Mouse (Mus musculus) gastrocnemius, postnatal 10 days (tissue): ENCODE data around the gene Lars2. TPM values are rescaled to one million over a fixed set of nuclear protein-coding genes. Genes with fewer than 3 reads are reported as not detected.
"Not testable (repeated sequence)": the region's sequence is repeated elsewhere in the genome, so short reads cannot be mapped to it uniquely, and the experiment has no call there.

ENCODE experiments used
- DNase-seq: peaks from one replicate; pipeline ENCODE4 v3.0.0; 2021; ENCODE audit warnings: mixed read lengths
- long read RNA-seq, 2 experiments: library from polyadenylated mRNA; stranded (forward); transcript quantifications; one replicate each; pipeline ENCODE4 v2.0.0; 2021
- total RNA-seq, 2 experiments: library from RNA; stranded (reverse); gene quantifications; 2 replicates each; pipeline ENCODE4 v1.2.3; 2021

Gene Lars2
- 100 to 1,000 TPM in 1 of 2 experiments, 10 to 100 TPM in 1; 42.8 to 125 TPM for total RNA-seq
- long read RNA-seq, experiment 1, transcript Lars2-201 (21 exons, 3,894 nt), result major isoform, 21 of 27 reads
- long read RNA-seq, experiment 1, partial matches to known transcripts, result 3 of 27 reads
- long read RNA-seq, experiment 1, other reads (novel, unspliced or antisense), result 2 of 27 reads
- long read RNA-seq, experiment 2, transcript Lars2-201 (21 exons, 3,894 nt), result major isoform, 13 of 16 reads
- long read RNA-seq, experiment 2, partial matches to known transcripts, result 3 of 16 reads
- long read RNA-seq, experiment 2, other reads (novel, unspliced or antisense), result 0 of 16 reads

- peak; percentile 92 for DNase-seq
Measured at GRCm38 (mm10) chr9:123366708-123367385, at the start of gene Lars2. Lars2 (plus strand) TSS chr9:123366927.

- no peak for DNase-seq
Measured at GRCm38 (mm10) chr9:123326106-123326505, 40.6 kb upstream of the Lars2 start.

DNA sequence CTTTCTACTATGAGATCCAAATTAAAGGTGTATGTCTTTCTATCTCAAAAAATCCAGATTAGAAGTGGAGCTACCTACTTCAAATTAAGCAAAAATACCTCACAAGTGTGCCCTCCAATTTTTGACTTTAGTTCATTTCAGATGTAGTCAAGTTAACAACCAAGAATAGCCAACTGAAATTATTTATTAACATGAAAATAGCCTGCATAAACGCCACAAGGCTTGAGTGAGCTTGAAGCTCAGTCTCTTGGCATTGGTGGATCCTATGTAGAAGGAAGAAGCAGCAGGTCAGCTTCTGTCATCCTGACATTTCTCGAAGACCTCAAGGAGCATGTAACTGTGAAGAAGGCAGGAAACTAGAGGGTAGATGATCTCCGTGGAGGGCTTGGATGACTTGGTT lies 38.4 kb upstream of the Lars2 start:
- DNase-seq, result no peak

DNA sequence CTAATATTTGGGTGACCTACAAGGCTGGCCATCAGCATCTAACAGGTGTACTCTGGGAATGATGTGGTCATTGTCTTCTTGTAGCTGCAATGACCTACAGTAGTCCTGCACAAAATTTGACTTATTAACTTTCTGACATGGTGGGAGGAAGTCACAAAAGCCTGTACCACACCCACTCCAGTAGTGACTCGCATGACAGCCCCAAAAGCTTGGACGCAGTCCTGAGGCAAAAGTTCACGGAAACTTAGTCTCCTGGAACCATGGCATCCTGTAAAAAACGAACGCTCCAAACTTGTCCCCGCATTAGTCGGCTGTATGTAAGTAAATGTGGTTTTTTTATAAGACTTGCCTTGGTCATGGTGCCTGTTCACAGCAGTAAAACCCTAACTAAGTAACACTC lies 36.9 kb upstream of the Lars2 start:
- DNase-seq, result no peak

- DNase-seq, result not testable (repeated sequence)
Measured at GRCm38 (mm10) chr9:123330271-123330670, 36.5 kb upstream of the Lars2 start.

DNA sequence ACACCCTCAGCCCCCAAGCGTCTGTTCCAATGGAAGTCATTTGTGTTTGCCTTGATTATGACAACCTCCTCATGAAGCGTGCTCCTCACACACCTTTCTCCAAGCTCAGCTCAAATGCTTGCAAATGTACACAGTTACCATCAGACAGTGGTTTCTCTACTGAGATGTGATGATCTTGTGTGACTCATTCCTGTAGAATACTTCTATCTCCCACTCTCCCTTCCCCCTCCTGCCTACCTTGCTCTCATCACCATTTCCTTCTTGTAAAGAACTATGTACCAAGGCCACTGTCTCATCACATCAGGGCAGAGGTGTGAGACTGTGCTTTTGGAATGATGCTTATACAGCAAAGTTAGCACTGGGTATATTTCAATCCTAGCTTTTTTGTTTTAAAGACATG lies 33.2 kb upstream of the Lars2 start:
- no peak for DNase-seq

DNA sequence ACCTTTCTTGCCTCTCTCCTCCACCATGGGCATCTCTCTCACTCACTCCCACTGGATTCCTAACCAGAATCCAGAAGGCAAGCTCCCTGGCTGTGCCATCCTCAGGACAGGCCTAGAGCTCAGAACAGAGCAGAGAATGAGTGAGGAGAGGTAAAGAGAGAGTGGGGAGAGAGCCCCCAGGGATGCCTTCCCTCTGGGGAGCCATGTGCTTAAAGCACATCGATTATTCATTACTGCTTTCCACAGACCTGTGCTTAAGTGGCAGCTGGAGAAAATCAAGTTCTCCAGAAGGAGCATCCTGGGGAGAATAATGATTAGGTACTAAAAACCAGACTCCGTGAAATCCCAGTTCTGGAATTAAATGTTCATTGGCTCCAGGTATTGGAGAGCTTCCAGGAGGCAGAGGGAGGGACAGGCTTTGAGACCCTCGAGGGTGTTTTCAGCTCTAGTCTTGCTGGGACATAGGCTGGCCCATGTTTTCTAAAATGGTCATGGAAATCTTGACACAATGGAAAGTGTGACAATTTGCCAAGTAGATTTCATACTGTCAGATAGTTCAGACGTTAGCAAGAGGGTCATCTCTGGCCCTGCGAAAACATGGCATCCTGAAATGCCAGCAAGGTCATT lies 31.6 kb upstream of the Lars2 start:
- DNase-seq, result no peak

GRCm38 (mm10) chr9:123339651-123340144 lies 27.0 kb upstream of the Lars2 start:
- DNase-seq, result no peak

GRCm38 (mm10) chr9:123341256-123341655 lies 25.5 kb upstream of the Lars2 start:
- no peak for DNase-seq

DNA sequence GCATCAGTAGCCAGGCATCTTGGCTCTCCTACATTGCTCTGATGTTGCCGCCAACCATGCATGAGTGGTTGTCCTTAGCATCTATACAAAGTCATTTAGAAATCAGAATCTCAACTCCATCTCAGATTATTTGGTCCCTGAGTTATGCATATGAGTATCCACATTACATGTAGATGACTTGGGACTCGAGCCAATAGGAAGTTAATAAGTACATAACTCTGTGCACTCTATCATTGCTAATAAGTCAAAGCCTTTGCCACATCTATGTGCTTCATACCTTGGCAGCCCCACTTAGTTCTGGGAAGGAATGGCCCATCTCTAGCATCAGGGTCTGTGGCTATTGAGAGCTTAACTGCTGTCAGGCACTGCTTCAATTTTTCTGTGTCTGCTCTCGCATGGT lies 23.7 kb upstream of the Lars2 start:
- no peak for DNase-seq

DNA sequence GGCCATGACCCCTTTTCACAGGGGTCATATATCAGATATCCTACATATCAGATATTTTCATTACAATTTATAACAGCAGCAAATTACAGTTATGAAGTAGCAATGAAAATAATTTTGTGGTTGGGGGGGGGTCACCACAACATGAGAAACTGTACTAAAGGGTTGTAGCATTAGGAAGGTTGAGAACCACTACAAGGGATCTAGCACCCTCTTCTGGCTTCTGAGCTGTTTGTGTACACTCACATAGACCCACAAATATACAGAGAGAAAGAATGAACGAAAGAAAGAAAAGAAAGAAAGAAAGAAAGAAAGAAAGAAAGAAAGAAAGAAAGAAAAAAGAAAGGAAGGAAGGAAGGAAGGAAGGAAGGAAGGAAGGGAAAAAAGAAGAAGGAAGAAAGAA lies 17.4 kb upstream of the Lars2 start:
- DNase-seq, result not testable (repeated sequence)

GRCm38 (mm10) chr9:123359981-123360380 lies 6.7 kb upstream of the Lars2 start:
- no peak for DNase-seq

DNA sequence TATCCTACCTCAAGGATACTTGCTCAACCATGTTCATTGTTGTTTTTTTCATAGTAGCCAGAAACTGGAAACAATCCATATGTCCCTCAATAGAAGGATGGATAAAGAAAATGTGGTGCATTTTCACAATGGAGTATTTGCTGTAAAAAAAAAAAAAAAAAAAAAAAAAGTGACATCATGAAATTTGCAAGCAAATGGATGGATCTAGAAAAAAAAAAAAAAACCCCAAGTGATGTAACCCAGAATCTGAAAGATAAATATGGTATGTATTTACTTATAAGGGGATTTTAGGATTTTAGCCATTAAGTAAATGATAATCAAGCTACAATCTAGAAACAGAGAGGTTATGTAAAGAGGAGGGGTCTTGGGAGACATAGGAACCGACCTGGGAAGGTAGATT lies 1.4 kb upstream of the Lars2 start:
- DNase-seq, result no peak

DNA sequence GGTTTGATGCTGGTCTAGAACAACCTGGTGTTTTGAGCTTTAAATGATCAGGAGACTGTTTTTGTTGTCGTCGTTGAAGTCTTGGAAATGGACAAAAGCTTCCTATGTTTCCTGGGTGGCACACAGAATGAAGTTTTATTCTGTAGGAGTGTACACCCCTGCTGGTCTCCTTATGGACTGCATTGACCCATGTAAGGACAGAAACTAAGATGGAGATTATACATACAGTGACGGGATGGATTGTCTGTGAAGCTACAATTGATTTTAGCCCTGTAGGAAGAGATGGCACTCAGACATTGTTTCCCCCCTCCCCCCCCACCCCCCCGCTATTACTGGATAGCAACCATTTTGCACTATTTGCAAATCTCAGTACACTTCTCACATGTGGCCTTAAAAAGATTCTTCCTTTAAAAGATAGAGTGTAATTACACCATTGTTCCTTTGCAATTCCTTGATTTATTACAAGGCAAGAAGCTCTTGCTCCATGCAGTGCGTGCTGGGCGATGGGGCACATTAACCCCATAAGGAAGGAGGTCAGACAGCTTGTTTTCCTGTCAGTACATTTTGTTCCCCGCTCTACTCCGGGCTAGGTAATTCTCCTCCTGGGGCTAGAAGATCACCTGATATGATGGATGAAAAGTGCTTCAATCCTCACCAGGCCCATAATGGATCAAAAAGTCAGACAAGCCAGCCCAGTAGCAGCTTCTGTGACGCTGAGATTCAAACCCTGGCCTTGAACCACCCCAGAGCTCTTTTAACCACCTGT lies 602 bp upstream of the Lars2 start:
- DNase-seq, result no peak

- DNase-seq, result no peak
Measured at GRCm38 (mm10) chr9:123367636-123368035, 909 bp downstream of the Lars2 start.

- no peak for DNase-seq
Measured at GRCm38 (mm10) chr9:123382399-123382798, 15.7 kb downstream of the Lars2 start.

GRCm38 (mm10) chr9:123384696-123385095 lies 18.0 kb downstream of the Lars2 start:
- no peak for DNase-seq

DNA sequence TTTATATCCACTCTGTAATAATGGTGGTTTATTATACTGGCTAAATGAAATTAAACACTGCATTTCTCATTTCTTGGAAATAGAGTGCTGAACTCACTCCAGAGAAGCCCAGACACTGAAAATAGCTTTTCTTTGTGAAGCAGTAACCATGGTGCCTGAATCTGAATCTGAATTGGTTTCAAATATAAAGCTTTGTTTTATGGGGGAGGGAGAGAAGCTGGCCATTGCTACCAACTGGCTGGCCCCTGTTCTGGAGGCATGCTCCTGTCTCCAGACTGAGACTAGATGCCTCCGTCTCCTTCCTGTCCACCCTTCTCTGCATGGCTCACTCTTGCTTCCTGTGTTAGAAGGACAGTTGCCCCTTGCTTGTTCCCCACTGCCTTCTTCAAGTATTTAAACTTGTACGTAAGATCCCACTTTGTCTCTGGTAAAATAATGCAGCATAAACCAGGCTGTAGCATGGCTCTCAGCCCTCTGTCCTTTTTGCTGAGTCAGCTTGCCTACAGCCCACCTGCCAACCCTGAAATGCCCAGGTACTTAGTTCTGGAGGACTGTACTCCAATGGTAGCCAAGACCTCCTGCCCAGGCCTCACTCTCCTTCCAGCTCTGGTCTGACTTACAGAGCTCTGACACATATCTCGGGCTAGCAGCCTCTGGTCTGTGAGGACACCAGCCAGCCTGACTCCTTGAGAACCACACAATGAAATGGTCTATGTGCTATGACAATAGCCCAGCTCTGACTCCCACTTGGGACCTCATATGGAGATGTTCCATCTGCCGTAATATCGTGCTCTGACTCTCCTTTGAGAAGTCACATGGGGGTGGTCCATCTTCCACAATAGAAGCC lies 18.8 kb downstream of the Lars2 start:
- no peak for DNase-seq

- no peak for DNase-seq
Measured at GRCm38 (mm10) chr9:123386347-123386746, 19.6 kb downstream of the Lars2 start.

GRCm38 (mm10) chr9:123388087-123389007 lies 21.6 kb downstream of the Lars2 start:
- DNase-seq, result not testable (repeated sequence)
